ENCODE assay signal across 16 mouse cellular contexts in genomic region chr2:34718196-34718595, GRCm38 (mm10). TPM values are rescaled to one million over a fixed set of nuclear protein-coding genes. Genes with fewer than 3 reads are reported as not detected.
A peak's percentile ranks its signal among the peaks of the same experiment; 100 is the strongest.
DNase-seq lines count a peak whose midpoint lies in the region; ATAC-seq and TF ChIP-seq lines count a peak whose summit lies in the region.
"Had no signal": no experiment of that assay in that cellular context is flagged by ENCODE, and none has a peak within 500 bp of the region (broad histone marks: within the 10 kb centered on the region; RNA-seq: fewer than 3 reads in every experiment).

No protein-coding gene starts in this region.

- no peak overlapping the region for H3K4me2 ChIP-seq in CH12.LX (ENCODE audit: insufficient read depth, low read depth, poor library complexity, severe bottlenecking)
- no peak overlapping the region for H3K4me2 ChIP-seq in stomach, postnatal 0 days (replicated peaks; ENCODE audit: low read depth)
- H3K4me2 ChIP-seq in hindbrain, embryonic 14.5 days (replicated peaks), result no peak overlapping the region
- H3K4me2 ChIP-seq: heart, embryonic 12.5 days; hindbrain, embryonic 13.5 days; neural tube, embryonic 12.5 days had no signal

- dilution Hi-C loops in CH12.LX (cut with MboI; ENCODE audit: extremely low pct_ligation_motif_present, extremely low pct_unique_long_range_greater_than_20kb, low sequenced_read_pairs), result no loop called here

- no peak overlapping the region for H3K4me3 ChIP-seq in layer of hippocampus, adult 2 months
- no peak overlapping the region for H3K4me3 ChIP-seq in CH12.LX (replicated peaks in 1 of 3; ENCODE audit: low read depth in 2 of 3, low read length in 2 of 3, poor library complexity in 1 of 3)
- H3K4me3 ChIP-seq in bone marrow, adult 2 months (replicated peaks; ENCODE audit: control insufficient read depth, low read depth, low read length), result no peak overlapping the region
- no peak overlapping the region for H3K4me3 ChIP-seq in stomach, postnatal 0 days (ENCODE audit: low read depth, low read length)
- no peak overlapping the region for H3K4me3 ChIP-seq in hindbrain, embryonic 14.5 days (replicated peaks; ENCODE audit: low read length)
- H3K4me3 ChIP-seq: heart, embryonic 12.5 days; hindbrain, embryonic 13.5 days; limb, embryonic 10.5 days; neural tube, embryonic 12.5 days had no signal

- TF ChIP-seq CTCF in layer of hippocampus, adult 2 months (conservative IDR thresholded peaks at IDR 0.05), result peak; percentile 33
- TF ChIP-seq CTCF in CH12.LX (conservative IDR thresholded peaks at IDR 0.05 in 1 of 2, IDR thresholded peaks at IDR 0.05 in 1 of 2; ENCODE audit: low read depth in 2 of 2, low read length in 2 of 2), result peak in 1 of 2 experiments; percentile 40; a peak in 2 of 4 replicates
- 0 out of 2 replicates have a peak, but pooled peaks have one; percentile 16 for TF ChIP-seq CTCF in bone marrow, adult 2 months (IDR thresholded peaks at IDR 0.05; ENCODE audit: control insufficient read depth, insufficient read depth, low read length)
- TF ChIP-seq CTCF in stomach, postnatal 0 days (IDR thresholded peaks at IDR 0.05; ENCODE audit: low read depth), result peak; percentile 53

- in situ Hi-C loops in CH12.LX (cut with MboI; ENCODE audit: low pct_ligation_motif_present, low pct_unique_long_range_greater_than_20kb, low sequenced_read_pairs), result no loop called here

- peak; percentile 13 for TF ChIP-seq RAD21 in CH12.LX (IDR thresholded peaks at IDR 0.05; ENCODE audit: low read depth, low read length)

- no peak for DNase-seq in layer of hippocampus, adult 2 months (ENCODE audit: low spot score in 2 of 2)
- DNase-seq in layer of hippocampus, postnatal 14 days (ENCODE audit: low spot score in 2 of 2), result no peak
- DNase-seq in CH12.LX (ENCODE audit: extremely low read depth), result peak; percentile 4
- no peak for DNase-seq in stomach, postnatal 0 days (ENCODE audit: low spot score)
- DNase-seq in urinary bladder, postnatal 14 days (ENCODE audit: low spot score), result no peak
- no peak for DNase-seq in hindbrain, embryonic 14.5 days (ENCODE audit: low spot score)
- DNase-seq: cerebellum, adult 8-10 months; kidney, postnatal 10 days; lung, postnatal 10 days; midbrain, embryonic 14.5 days had no signal

- H3K36me3 ChIP-seq in CH12.LX (replicated peaks in 1 of 2; ENCODE audit: control insufficient read depth in 1 of 2, insufficient read depth in 1 of 2, low read length in 1 of 2), result peaks cover 40 to 83% of the 10 kb centered on the region in 2 experiments
- peaks cover 21% of the 10 kb centered on the region for H3K36me3 ChIP-seq in stomach, postnatal 0 days (ENCODE audit: control insufficient read depth, insufficient read depth, low read length)
- peaks cover 90% of the 10 kb centered on the region for H3K36me3 ChIP-seq in hindbrain, embryonic 14.5 days (replicated peaks; ENCODE audit: control insufficient read depth, insufficient read depth)

- no peaks in the 10 kb centered on the region for H3K79me2 ChIP-seq in CH12.LX (replicated peaks; ENCODE audit: control insufficient read depth, extremely low read depth, insufficient read depth, poor library complexity, severe bottlenecking)

- ATAC-seq in stomach, postnatal 0 days (ENCODE audit: low FRiP score, low TSS enrichment), result no peak
- no peak for ATAC-seq in granulocyte monocyte progenitor cell, adult 5-6 weeks (replicated peaks; ENCODE audit: poor library complexity, severe bottlenecking)
- no peak for ATAC-seq in hindbrain, embryonic 14.5 days (ENCODE audit: low FRiP score)

- no peak overlapping the region for H3K9ac ChIP-seq in CH12.LX (ENCODE audit: insufficient read depth, low read depth)
- no peak overlapping the region for H3K9ac ChIP-seq in stomach, postnatal 0 days (ENCODE audit: low read length)
- no peak overlapping the region for H3K9ac ChIP-seq in hindbrain, embryonic 14.5 days
- H3K9ac ChIP-seq: heart, embryonic 12.5 days; hindbrain, embryonic 13.5 days; neural tube, embryonic 12.5 days had no signal

- H3K27ac ChIP-seq in layer of hippocampus, adult 2 months, result no peak overlapping the region
- no peak overlapping the region for H3K27ac ChIP-seq in CH12.LX (ENCODE audit: insufficient read depth, low read depth)
- H3K27ac ChIP-seq in bone marrow, adult 2 months (ENCODE audit: control insufficient read depth, insufficient read depth, low read depth, low read length, poor library complexity), result no peak overlapping the region
- H3K27ac ChIP-seq in stomach, postnatal 0 days (replicated peaks), result no peak overlapping the region
- no peak overlapping the region for H3K27ac ChIP-seq in hindbrain, embryonic 14.5 days
- H3K27ac ChIP-seq: hindbrain, embryonic 13.5 days; limb, embryonic 10.5 days; neural tube, embryonic 12.5 days had no signal

- no peaks in the 10 kb centered on the region for H3K27me3 ChIP-seq in CH12.LX (replicated peaks)
- H3K27me3 ChIP-seq in stomach, postnatal 0 days (ENCODE audit: control insufficient read depth, insufficient read depth, low read length), result no peaks in the 10 kb centered on the region
- no peaks in the 10 kb centered on the region for H3K27me3 ChIP-seq in hindbrain, embryonic 14.5 days (ENCODE audit: control insufficient read depth, insufficient read depth, low read length)
- H3K27me3 ChIP-seq: heart, embryonic 12.5 days; hindbrain, embryonic 13.5 days; neural tube, embryonic 12.5 days had no signal

- WGBS in bone marrow, adult 2 months, result 62% methylated on average over 2 of the region's 2 CpGs
- WGBS in stomach, postnatal 0 days, result 73% methylated on average over 2 of the region's 2 CpGs
- 88% methylated on average over 2 of the region's 2 CpGs for WGBS in hindbrain, embryonic 14.5 days

- H3K4me1 ChIP-seq in CH12.LX (ENCODE audit: control insufficient read depth in 1 of 2, insufficient read depth in 2 of 2), result no peaks in the 10 kb centered on the region
- H3K4me1 ChIP-seq in bone marrow, adult 2 months (ENCODE audit: control insufficient read depth, insufficient read depth, low read length), result no peaks in the 10 kb centered on the region; the same call in 1 of the 2 replicates
- H3K4me1 ChIP-seq in stomach, postnatal 0 days (replicated peaks; ENCODE audit: control insufficient read depth, insufficient read depth), result no peaks in the 10 kb centered on the region
- H3K4me1 ChIP-seq in hindbrain, embryonic 14.5 days (replicated peaks; ENCODE audit: control insufficient read depth, insufficient read depth, low read length), result no peaks in the 10 kb centered on the region
- H3K4me1 ChIP-seq: heart, embryonic 12.5 days; hindbrain, embryonic 13.5 days; limb, embryonic 10.5 days; neural tube, embryonic 12.5 days had no signal

- TF ChIP-seq EP300 in CH12.LX (IDR thresholded peaks at IDR 0.05; ENCODE audit: low read length), result no peak
- TF ChIP-seq EP300 in stomach, postnatal 0 days (optimal IDR thresholded peaks at IDR 0.05), result no peak

- no peaks in the 10 kb centered on the region for H3K9me3 ChIP-seq in CH12.LX (replicated peaks; ENCODE audit: low read length)
- H3K9me3 ChIP-seq in stomach, postnatal 0 days (ENCODE audit: control insufficient read depth, low read length), result no peaks in the 10 kb centered on the region
- no peaks in the 10 kb centered on the region for H3K9me3 ChIP-seq in hindbrain, embryonic 14.5 days (ENCODE audit: control insufficient read depth, low read length)
- H3K9me3 ChIP-seq: heart, embryonic 12.5 days; hindbrain, embryonic 13.5 days; limb, embryonic 10.5 days; neural tube, embryonic 12.5 days had no signal

- no peak for TF ChIP-seq POLR2A in CH12.LX (IDR thresholded peaks at IDR 0.05; ENCODE audit: low read depth, low read length)
- no peak for TF ChIP-seq POLR2A in bone marrow, adult 2 months (IDR thresholded peaks at IDR 0.05; ENCODE audit: borderline replicate concordance, control insufficient read depth, low read depth, low read length)

TF ChIP-seq in CH12.LX, 34 proteins besides CTCF, POLR2A, EP300 and RAD21 (continues in another document):
- TF ChIP-seq MAX (IDR thresholded peaks at IDR 0.05; ENCODE audit: low read length) (no peak), USF2 (conservative IDR thresholded peaks at IDR 0.05; ENCODE audit: low read depth, low read length) (no peak), SIN3A (IDR thresholded peaks at IDR 0.05; ENCODE audit: low read length) (no peak), MYC (IDR thresholded peaks at IDR 0.05; ENCODE audit: low read depth, low read length) (no peak), TBP (conservative IDR thresholded peaks at IDR 0.05; ENCODE audit: low read depth, low read length) (no peak), HCFC1 (IDR thresholded peaks at IDR 0.05; ENCODE audit: low read depth, low read length) (no peak), JUN (IDR thresholded peaks at IDR 0.05; ENCODE audit: insufficient read depth, low read depth, low read length) (no peak), ZKSCAN1 (IDR thresholded peaks at IDR 0.05; ENCODE audit: borderline replicate concordance, low read depth, low read length) (no peak), JUND (conservative IDR thresholded peaks at IDR 0.05; ENCODE audit: low read depth, low read length) (no peak), SMC3 (IDR thresholded peaks at IDR 0.05; ENCODE audit: low read depth, low read length) (no peak)

RNA-seq across cellular contexts. Expression of gene Gapvd1, which starts 36.8 kb away (rescaled TPM):
- 100 to 1,000 TPM in 1 of 2 experiments, 10 to 100 TPM in 1; 96.5 to 102 TPM for total RNA-seq in layer of hippocampus, adult 2 months (2021)
- 100 to 1,000 TPM; 106 to 107 TPM for total RNA-seq in layer of hippocampus, postnatal 14 days (2021)
- total RNA-seq in CH12.LX (2012; rRNA removed), result 47.0 and 54.6 TPM in 2 replicates
- 45.1 and 50.5 TPM in 2 replicates for total RNA-seq in CH12.LX (2014; rRNA removed)
- polyA plus RNA-seq in CH12.LX (2012; ENCODE audit: insufficient read length, low read depth), result 63.1 and 71.3 TPM in 2 replicates
- 41.6 and 42.5 TPM in 2 replicates for polyA plus RNA-seq in bone marrow, adult 2 months (2011; ENCODE audit: insufficient read depth, insufficient read length, low replicate concordance, missing spikeins)
- polyA plus RNA-seq in stomach, postnatal 0 days (2015; fragmentation: Nextera tagmentation; extraction: Ambion mirVana), result 40.9 and 41.3 TPM in 2 replicates
- 50.1 and 65.5 TPM in 2 replicates for total RNA-seq in granulocyte monocyte progenitor cell, adult 5-6 weeks (2014; fragmentation: Nextera tagmentation)
- 56.7 and 70.8 TPM in 2 replicates for total RNA-seq in granulocyte monocyte progenitor cell, adult 5-6 weeks (2017)
- polyA plus RNA-seq in hindbrain, embryonic 14.5 days (2014; fragmentation: Nextera tagmentation; extraction: Ambion mirVana), result 111 and 123 TPM in 2 replicates

RNA-seq across cellular contexts. Expression of gene Hspa5, which starts 53.6 kb away (rescaled TPM):
- total RNA-seq in layer of hippocampus, adult 2 months (2021), result 100 to 1,000 TPM; 277 to 315 TPM
- 100 to 1,000 TPM; 278 to 351 TPM for total RNA-seq in layer of hippocampus, postnatal 14 days (2021)
- total RNA-seq in CH12.LX (2012; rRNA removed) (866 and 1,326 TPM in 2 replicates), CH12.LX (2014; rRNA removed) (1,168 and 1,315 TPM in 2 replicates)
- polyA plus RNA-seq in CH12.LX (2012; ENCODE audit: insufficient read length, low read depth), result 791 and 827 TPM in 2 replicates
- 114 and 246 TPM in 2 replicates for polyA plus RNA-seq in bone marrow, adult 2 months (2011; ENCODE audit: insufficient read depth, insufficient read length, low replicate concordance, missing spikeins)
- polyA plus RNA-seq in stomach, postnatal 0 days (2015; fragmentation: Nextera tagmentation; extraction: Ambion mirVana), result 767 and 830 TPM in 2 replicates
- 559 and 592 TPM in 2 replicates for total RNA-seq in granulocyte monocyte progenitor cell, adult 5-6 weeks (2014; fragmentation: Nextera tagmentation)
- total RNA-seq in granulocyte monocyte progenitor cell, adult 5-6 weeks (2017), result 1,947 and 2,193 TPM in 2 replicates
- 423 and 537 TPM in 2 replicates for polyA plus RNA-seq in hindbrain, embryonic 14.5 days (2014; fragmentation: Nextera tagmentation; extraction: Ambion mirVana)
